Mouse (Mus musculus) adipose tissue, adult 10 weeks (tissue): ENCODE results near the gene Rgl1. TPM values are rescaled to one million over a fixed set of nuclear protein-coding genes. Genes with fewer than 3 reads are reported as not detected.

Experiments
- polyA plus RNA-seq: library from polyadenylated mRNA; stranded (reverse); fragments of 350-450 nt; fragmentation: Illumina TruSeq; extraction: RNeasy Lipid Tissue Mini Kit (QIAGEN cat#74804); gene quantifications from one replicate; pipeline ENCODE4 v1.2.3, GENCODE M21; 2014; ENCODE audit warnings: low read depth, low replicate concordance

Gene Rgl1
- polyA plus RNA-seq: 22.2 TPM

GRCm38 (mm10) chr1:152766032-152766772 lies at the start of gene Rgl1, which contains the start of gene Arpc5:
Gene Rgl1, minus strand, starts transcription at chr1:152766351.
Gene Arpc5, plus strand, starts transcription at chr1:152766542.

GRCm38 (mm10) chr1:152799897-152800296 lies 33.7 kb upstream of the Rgl1 start, which contains the start of gene Ncf2:
Gene Ncf2, plus strand, starts transcription at chr1:152800194.

DNA sequence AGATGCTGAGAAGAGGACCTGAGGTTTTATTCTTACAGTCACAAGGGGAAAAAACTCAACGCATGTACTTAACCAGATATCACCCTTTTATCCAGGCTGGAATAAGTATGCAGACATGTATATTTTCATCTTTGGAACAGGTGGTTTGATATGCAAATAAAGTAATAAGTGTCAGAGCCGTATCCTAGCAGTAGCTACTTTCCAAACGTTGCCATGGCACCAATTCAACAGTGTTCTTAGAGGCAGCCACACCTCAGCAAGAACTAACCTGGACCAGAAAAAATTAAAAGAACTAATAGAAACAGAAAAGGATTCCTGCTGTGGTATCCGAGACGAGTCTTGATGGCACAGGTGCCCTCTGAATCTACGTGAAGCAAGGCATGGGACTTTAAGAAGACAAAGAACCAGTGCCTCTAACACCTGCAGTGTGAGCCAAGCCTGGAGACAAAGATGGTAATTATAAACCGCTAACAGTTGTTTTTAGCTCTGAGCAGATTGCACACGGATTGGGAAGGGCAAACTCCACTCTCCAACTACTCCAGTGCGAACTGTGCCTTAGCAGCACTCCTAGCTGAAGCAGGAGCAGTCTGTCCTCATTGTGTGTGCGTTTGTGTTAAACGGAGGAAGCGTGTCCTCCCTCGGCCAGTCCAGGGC lies 15.7 kb downstream of the Rgl1 start, which contains the start of gene Apobec4:
Apobec4 (plus strand) TSS at position 240 of the 654 bp plus-strand sequence.

Other genes starting within 250 kb of the Rgl1 start
- 0.77 TPM for gene Apobec4, start 15.8 kb downstream of the Rgl1 start, polyA plus RNA-seq
- 132 TPM for gene Arpc5, start 191 bp upstream of the Rgl1 start, polyA plus RNA-seq
- 121 TPM for gene Ncf2, start 33.8 kb upstream of the Rgl1 start, polyA plus RNA-seq
- gene Smg7, start 136.3 kb upstream of the Rgl1 start, polyA plus RNA-seq: 36.5 TPM
- gene Nmnat2, start 188.6 kb upstream of the Rgl1 start, polyA plus RNA-seq: 1.2 TPM